Mouse (Mus musculus) myocyte (in vitro differentiated cells): Measurements from ENCODE around the gene Raver1.

Experiments used
- E2F4 ChIP-seq: IDR thresholded peaks from one replicate; pipeline ENCODE4 v1.6.1; 2011; ENCODE audit warnings: mild to moderate bottlenecking, control low read depth, moderate library complexity; ENCODE audit not compliant: insufficient read depth
- MAX ChIP-seq: IDR thresholded peaks from one replicate; pipeline ENCODE4 v1.6.1; 2011; ENCODE audit warnings: low read depth, mild to moderate bottlenecking, control low read depth
- MYOD1 ChIP-seq, 3 experiments: IDR thresholded peaks; one replicate each; pipeline ENCODE4 v1.6.1; 2011; ENCODE audit warnings: control low read depth in 2 of 3, low read depth in 2 of 3, mild to moderate bottlenecking in 2 of 3, moderate library complexity in 1 of 3; ENCODE audit not compliant: insufficient read length in 2 of 3, control insufficient read depth in 1 of 3
- MYOG ChIP-seq, 3 experiments: IDR thresholded peaks; one replicate each; pipeline ENCODE4 v1.6.1; 2011; ENCODE audit warnings: control low read depth in 2 of 3, low read depth in 2 of 3, mild to moderate bottlenecking in 2 of 3; ENCODE audit not compliant: insufficient read length in 2 of 3, control insufficient read depth in 1 of 3, insufficient read depth in 1 of 3
- POLR2A ChIP-seq: IDR thresholded peaks from one replicate; pipeline ENCODE4 v1.6.1; 2011; ENCODE audit warnings: low read depth, mild to moderate bottlenecking, control low read depth, moderate library complexity; ENCODE audit not compliant: insufficient read length
- POLR2AphosphoS2 ChIP-seq: IDR thresholded peaks from one replicate; pipeline ENCODE4 v1.6.1; 2011; ENCODE audit warnings: low read depth, control low read depth; ENCODE audit not compliant: insufficient read length
- REST ChIP-seq: IDR thresholded peaks from one replicate; pipeline ENCODE4 v1.6.1; 2011; ENCODE audit warnings: mild to moderate bottlenecking, control low read depth, moderate library complexity; ENCODE audit not compliant: insufficient read depth, insufficient read length
- SRF ChIP-seq: IDR thresholded peaks from one replicate; pipeline ENCODE4 v1.6.1; 2011; ENCODE audit warnings: low read depth; ENCODE audit not compliant: control insufficient read depth, insufficient read length
- TCF12 ChIP-seq: IDR thresholded peaks from one replicate; pipeline ENCODE4 v1.6.1; 2011; ENCODE audit warnings: mild to moderate bottlenecking, control low read depth; ENCODE audit not compliant: poor library complexity, insufficient read depth, severe bottlenecking
- USF1 ChIP-seq: IDR thresholded peaks from one replicate; pipeline ENCODE4 v1.6.1; 2011; ENCODE audit warnings: low read depth, mild to moderate bottlenecking, control low read depth, moderate library complexity

GRCm38 (mm10) chr9:21126259-21126627 lies 34.4 kb upstream of the Raver1 start:
- TF ChIP-seq MAX, result no peak
- no peak for TF ChIP-seq POLR2A
- peak; percentile 6 to 86 (median 66) for TF ChIP-seq MYOG (IDR thresholded peaks at IDR 0.05; ENCODE audit: control insufficient read depth in 1 of 3, insufficient read depth in 1 of 3, insufficient read length in 2 of 3, low read depth in 2 of 3)
- TF ChIP-seq USF1, result no peak
- peak; percentile 72 to 93 (median 79) for TF ChIP-seq MYOD1 (IDR thresholded peaks at IDR 0.05; ENCODE audit: control insufficient read depth in 1 of 3, insufficient read length in 2 of 3, low read depth in 2 of 3)
- TF ChIP-seq SRF, result no peak
- no peak for TF ChIP-seq E2F4
- peak; percentile 22 for TF ChIP-seq TCF12
- no peak for TF ChIP-seq POLR2AphosphoS2
- TF ChIP-seq REST, result no peak
